Mouse (Mus musculus): ENCODE data around the gene Ereg.

The Ereg gene

DNA sequence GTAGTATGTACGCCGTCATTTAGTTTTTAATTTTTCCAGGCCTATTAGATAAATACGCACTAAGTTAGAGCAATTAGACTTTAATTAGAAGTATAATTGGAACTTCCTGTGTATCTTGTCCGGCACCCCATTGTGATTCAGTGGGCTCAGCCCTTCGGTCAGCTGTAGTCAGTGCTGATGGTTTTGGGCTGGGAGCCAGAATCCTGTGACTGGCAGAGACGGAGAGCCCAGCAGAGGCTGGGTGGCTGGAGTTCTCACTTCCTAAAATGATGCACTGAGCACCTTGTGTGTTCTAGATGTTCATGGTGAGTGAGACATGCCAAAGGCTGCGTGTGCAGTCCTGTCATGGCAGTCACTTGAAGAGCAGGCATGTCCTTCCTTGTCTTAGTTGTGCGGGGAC lies 36.6 kb downstream of the Ereg start:
- peak; percentile 20 for DNase-seq (ENCODE audit: low spot score)

DNA sequence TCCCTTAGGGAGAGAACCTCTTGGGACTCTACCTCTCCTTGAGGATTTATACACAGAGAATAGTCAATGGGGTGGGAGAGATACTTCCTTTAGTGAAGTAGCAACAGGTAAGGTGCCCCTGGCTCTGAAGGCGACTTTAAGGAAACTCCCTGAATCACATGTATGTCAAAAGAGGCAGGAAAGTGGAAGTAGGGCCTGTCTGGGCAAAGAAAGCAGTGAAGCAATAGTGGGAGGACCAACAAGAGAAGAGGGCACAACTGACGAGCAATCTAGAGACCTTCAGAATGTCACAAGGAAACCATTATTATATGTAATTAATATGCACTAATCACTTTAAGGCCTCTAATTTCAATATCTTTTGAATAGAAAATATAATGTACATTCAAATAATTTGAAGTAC lies 39.5 kb downstream of the Ereg start:
- DNase-seq (ENCODE audit: low spot score): no peak

- DNase-seq (ENCODE audit: low spot score): peak; percentile 10
Observed at GRCm38 (mm10) chr5:91114574-91114973, 40.2 kb downstream of the Ereg start.

DNA sequence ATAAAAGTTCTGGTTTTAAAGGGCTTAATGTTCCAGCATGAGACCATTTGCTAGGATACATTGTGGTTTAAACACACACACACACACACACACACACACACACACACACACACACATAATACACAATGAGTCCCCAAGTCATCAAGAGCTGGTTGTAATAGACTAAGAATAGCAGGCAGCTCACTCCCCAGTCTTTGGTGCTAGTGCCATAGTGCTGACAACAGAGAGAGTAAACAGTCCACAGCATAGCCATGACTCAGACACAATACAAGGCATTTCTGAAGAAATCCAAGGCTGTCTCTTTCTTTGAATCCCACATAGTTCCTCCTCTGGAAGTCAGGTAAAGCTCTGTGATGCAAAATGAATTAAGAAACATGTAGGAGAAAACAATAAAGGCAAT lies 44.2 kb downstream of the Ereg start:
- DNase-seq (ENCODE audit: low spot score): no peak

DNA sequence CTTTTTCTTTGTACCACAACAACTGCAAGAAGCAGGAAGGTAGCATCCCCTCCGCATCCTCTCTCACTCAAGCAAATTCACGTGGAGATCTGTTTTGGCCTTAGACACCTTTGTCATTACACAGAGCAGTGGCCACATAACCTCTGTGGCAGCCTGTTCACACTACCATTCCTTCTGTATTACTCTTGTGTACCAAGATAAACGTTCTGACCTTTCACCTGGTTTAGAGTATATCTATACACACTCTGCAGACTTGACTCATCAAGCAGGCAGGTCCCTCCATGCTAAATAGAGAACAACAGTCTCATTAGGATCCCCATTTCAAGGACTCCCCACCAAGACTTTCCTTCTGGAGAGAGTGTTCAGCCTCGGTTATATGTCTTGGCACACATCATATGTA lies 49.0 kb downstream of the Ereg start:
- no peak for DNase-seq (ENCODE audit: low spot score)

- DNase-seq (ENCODE audit: low spot score): no peak
Observed at GRCm38 (mm10) chr5:91124140-91124539, 49.7 kb downstream of the Ereg start.

GRCm38 (mm10) chr5:91126623-91127022 lies 52.2 kb downstream of the Ereg start:
- no peak for DNase-seq (ENCODE audit: low spot score)

DNA sequence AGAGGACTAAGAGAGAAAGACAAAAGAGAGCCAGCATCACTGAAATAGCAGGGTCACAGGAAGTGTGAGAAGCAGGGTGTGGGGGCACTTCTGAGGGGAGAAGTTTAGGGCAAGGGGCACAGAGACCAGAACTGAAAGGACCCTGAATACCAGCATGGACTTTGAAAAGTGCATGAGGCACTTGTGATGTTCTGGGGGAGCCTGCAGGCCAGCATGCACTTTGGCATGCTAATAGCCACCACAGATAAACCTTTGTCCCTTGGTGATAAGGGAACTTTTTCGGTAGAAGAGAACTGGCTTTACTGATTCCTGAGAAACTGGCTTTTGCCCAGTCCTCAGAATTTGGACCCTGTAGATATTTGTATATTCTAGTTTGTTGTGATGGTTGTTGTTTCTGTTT lies 60.5 kb downstream of the Ereg start:
- DNase-seq (ENCODE audit: low spot score): no peak

DNA sequence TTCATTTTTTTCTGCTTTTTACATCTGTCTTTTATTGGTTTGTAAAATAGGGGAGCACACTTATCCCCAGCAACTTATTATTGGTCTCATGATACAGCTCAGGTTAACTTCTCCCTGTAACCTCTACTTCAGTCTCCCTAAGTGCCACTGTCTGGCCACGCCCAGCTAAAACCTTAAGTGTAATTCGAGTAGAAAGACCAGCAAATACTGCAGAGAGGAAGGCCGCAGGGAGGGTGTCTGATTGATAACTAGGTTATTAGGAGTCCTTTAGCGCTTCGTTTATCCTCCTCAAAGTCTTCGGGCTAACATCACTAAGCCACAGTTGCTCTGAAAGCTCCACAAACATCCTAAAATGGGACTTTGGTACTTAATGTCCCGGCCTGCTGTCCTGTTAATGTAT lies 64.5 kb downstream of the Ereg start:
- no peak for DNase-seq (ENCODE audit: low spot score)

GRCm38 (mm10) chr5:91139446-91139873 lies 65.0 kb downstream of the Ereg start, which contains the start of gene Areg:
Gene Areg, plus strand, starts transcription at chr5:91139599.
- DNase-seq (ENCODE audit: low spot score): no peak

GRCm38 (mm10) chr5:91140896-91141448 lies 66.5 kb downstream of the Ereg start:
- no peak for DNase-seq (ENCODE audit: low spot score)

All from MN1 (cell line).